Mouse (Mus musculus) cerebellum, adult 2 months (tissue): ENCODE data around the gene Myh15.
"Not testable (repeated sequence)": the region's sequence is repeated elsewhere in the genome, so short reads cannot be mapped to it uniquely, and the experiment has no call there.

Experiments used
- CTCF ChIP-seq: fragments of 200-500 bp; IDR thresholded peaks from 2 replicates; pipeline ENCODE4 v1.5.1; 2011; ENCODE audit warnings: low read depth, mild to moderate bottlenecking, control low read depth, low read length, moderate library complexity, borderline replicate concordance; ENCODE audit not compliant: insufficient read depth
- POLR2A ChIP-seq: fragments of 200-500 bp; IDR thresholded peaks from 2 replicates; pipeline ENCODE4 v1.6.1; 2011; ENCODE audit warnings: low read length, control low read depth, borderline replicate concordance; ENCODE audit not compliant: insufficient read depth

GRCm38 (mm10) chr16:49243517-49243916, 186.2 kb downstream of the Myh15 start:
- not testable (repeated sequence) for TF ChIP-seq CTCF, POLR2A
